Comparison of ENCODE assay signal across 8 mouse cellular contexts in genomic region chr4:83794315-83794922, GRCm38 (mm10).
DNase-seq lines count a peak whose midpoint lies in the region; ATAC-seq and TF ChIP-seq lines count a peak whose summit lies in the region.

No protein-coding gene starts in this region.

- peaks cover 8% of the 10 kb centered on the region; the same call in 1 of the 2 replicates for H3K4me1 ChIP-seq in heart, embryonic 13.5 days
- H3K4me1 ChIP-seq in heart, embryonic 11.5 days (ENCODE audit: control insufficient read depth, insufficient read depth, low read length), result no peaks in the 10 kb centered on the region
- H3K4me1 ChIP-seq in cerebellum, adult 2 months (ENCODE audit: control insufficient read depth, insufficient read depth, low read length), result no peaks in the 10 kb centered on the region
- no peaks in the 10 kb centered on the region for H3K4me1 ChIP-seq in forebrain, postnatal 0 days (ENCODE audit: insufficient read depth)
- H3K4me1 ChIP-seq in intestine, embryonic 15.5 days (replicated peaks), result no peaks in the 10 kb centered on the region
- H3K4me1 ChIP-seq in midbrain, embryonic 16.5 days (ENCODE audit: control insufficient read depth, insufficient read depth, low read length), result peaks cover 9% of the 10 kb centered on the region

- no peak for ATAC-seq in heart, embryonic 13.5 days (ENCODE audit: extremely low read depth, insufficient number of reproducible peaks, low FRiP score, low TSS enrichment)
- ATAC-seq in heart, embryonic 11.5 days (replicated peaks; ENCODE audit: insufficient number of reproducible peaks, low FRiP score, low TSS enrichment), result no peak
- peak; percentile 85 for ATAC-seq in forebrain, postnatal 0 days
- peak; percentile 67; the same call in 1 of the 2 replicates for ATAC-seq in intestine, embryonic 15.5 days
- peak; percentile 85 for ATAC-seq in midbrain, embryonic 16.5 days

- intact Hi-C loops in left cerebral cortex, postnatal 10 days (cut with DNase I), result loop anchor here (10.0 kb wide), 1 partner anchor 270 kb away; no protein-coding TSS in a partner anchor

- no peak overlapping the region for H3K4me3 ChIP-seq in heart, embryonic 13.5 days
- H3K4me3 ChIP-seq in heart, embryonic 11.5 days (ENCODE audit: low read depth, low read length), result no peak overlapping the region
- no peak overlapping the region for H3K4me3 ChIP-seq in cerebellum, adult 2 months (replicated peaks; ENCODE audit: insufficient read depth, low read depth, low read length)
- no peak overlapping the region for H3K4me3 ChIP-seq in forebrain, postnatal 0 days (ENCODE audit: low read depth, low read length)
- H3K4me3 ChIP-seq in intestine, embryonic 15.5 days (replicated peaks), result no peak overlapping the region
- no peak overlapping the region for H3K4me3 ChIP-seq in midbrain, embryonic 16.5 days (ENCODE audit: low read depth, low read length)

- peak; percentile 66; the same call in 1 of the 2 replicates for TF ChIP-seq CTCF in cerebellum, adult 2 months (IDR thresholded peaks at IDR 0.05; ENCODE audit: borderline replicate concordance, insufficient read depth, low read depth, low read length)
- TF ChIP-seq CTCF in forebrain, postnatal 0 days (IDR thresholded peaks at IDR 0.05; ENCODE audit: low read depth), result peak; percentile 89

- H3K27ac ChIP-seq in heart, embryonic 13.5 days (replicated peaks), result no peak overlapping the region
- H3K27ac ChIP-seq in heart, embryonic 11.5 days (ENCODE audit: low read depth, low read length), result no peak overlapping the region
- no peak overlapping the region for H3K27ac ChIP-seq in cerebellum, adult 2 months (ENCODE audit: insufficient read depth, low read length)
- no peak overlapping the region for H3K27ac ChIP-seq in forebrain, postnatal 0 days (ENCODE audit: low read depth, low read length)
- no peak overlapping the region for H3K27ac ChIP-seq in intestine, embryonic 15.5 days
- peak overlapping the region; percentile 5; the same call in 1 of the 2 replicates for H3K27ac ChIP-seq in midbrain, embryonic 16.5 days (ENCODE audit: low read length)

- H3K4me2 ChIP-seq in heart, embryonic 13.5 days, result 0 out of 2 replicates have a peak overlapping the region, but pooled peaks have one; percentile 13
- H3K4me2 ChIP-seq in heart, embryonic 11.5 days, result no peak overlapping the region
- peak overlapping the region; percentile 13 for H3K4me2 ChIP-seq in forebrain, postnatal 0 days (ENCODE audit: low read depth)
- H3K4me2 ChIP-seq in intestine, embryonic 15.5 days (replicated peaks), result no peak overlapping the region
- peak overlapping the region; percentile 40 for H3K4me2 ChIP-seq in midbrain, embryonic 16.5 days (ENCODE audit: low read length)

- no peaks in the 10 kb centered on the region for H3K36me3 ChIP-seq in heart, embryonic 13.5 days
- H3K36me3 ChIP-seq in heart, embryonic 11.5 days (ENCODE audit: control insufficient read depth, insufficient read depth, low read length), result no peaks in the 10 kb centered on the region
- no peaks in the 10 kb centered on the region for H3K36me3 ChIP-seq in forebrain, postnatal 0 days (ENCODE audit: insufficient read depth)
- H3K36me3 ChIP-seq in intestine, embryonic 15.5 days, result no peaks in the 10 kb centered on the region
- H3K36me3 ChIP-seq in midbrain, embryonic 16.5 days (ENCODE audit: control insufficient read depth, insufficient read depth, low read length), result no peaks in the 10 kb centered on the region

- no peak for TF ChIP-seq POLR2A in cerebellum, adult 2 months (IDR thresholded peaks at IDR 0.05; ENCODE audit: borderline replicate concordance, insufficient read depth, low read length)

- 31% methylated on average over 9 of the region's 9 CpGs for WGBS in heart, embryonic 13.5 days
- WGBS in heart, embryonic 11.5 days (ENCODE audit: insufficient replicate concordance), result 32% methylated on average over 9 of the region's 9 CpGs
- 18% methylated on average over 9 of the region's 9 CpGs for WGBS in cerebellum, adult 2 months
- WGBS in forebrain, postnatal 0 days, result 7% methylated on average over 9 of the region's 9 CpGs
- WGBS in intestine, embryonic 15.5 days, result 22% methylated on average over 9 of the region's 9 CpGs
- 9% methylated on average over 9 of the region's 9 CpGs for WGBS in midbrain, embryonic 16.5 days

- H3K9ac ChIP-seq in heart, embryonic 13.5 days, result no peak overlapping the region
- no peak overlapping the region for H3K9ac ChIP-seq in heart, embryonic 11.5 days (ENCODE audit: low read depth, low read length)
- H3K9ac ChIP-seq in forebrain, postnatal 0 days, result no peak overlapping the region; the same call in 1 of the 2 replicates
- no peak overlapping the region for H3K9ac ChIP-seq in intestine, embryonic 15.5 days
- H3K9ac ChIP-seq in midbrain, embryonic 16.5 days (ENCODE audit: low read depth, low read length), result no peak overlapping the region

- DNase-seq in cerebellum, adult 2 months, result peak; percentile 31 to 38
- peak; percentile 88 for DNase-seq in forebrain, postnatal 0 days
- peak; percentile 45 to 71 for DNase-seq in left cerebral cortex, postnatal 10 days (ENCODE audit: extremely low spot score in 1 of 2, low spot score in 2 of 2)
- peak; percentile 65 for DNase-seq in testis, postnatal 10 days (ENCODE audit: low spot score)

- H3K9me3 ChIP-seq in heart, embryonic 13.5 days, result no peaks in the 10 kb centered on the region
- H3K9me3 ChIP-seq in heart, embryonic 11.5 days (replicated peaks; ENCODE audit: control insufficient read depth, low read length), result no peaks in the 10 kb centered on the region
- no peaks in the 10 kb centered on the region for H3K9me3 ChIP-seq in forebrain, postnatal 0 days (ENCODE audit: low read length)
- H3K9me3 ChIP-seq in intestine, embryonic 15.5 days, result no peaks in the 10 kb centered on the region
- H3K9me3 ChIP-seq in midbrain, embryonic 16.5 days (replicated peaks; ENCODE audit: control insufficient read depth, low read length, poor library complexity, severe bottlenecking), result no peaks in the 10 kb centered on the region

- peaks cover 5% of the 10 kb centered on the region for H3K27me3 ChIP-seq in heart, embryonic 13.5 days (replicated peaks)
- H3K27me3 ChIP-seq in heart, embryonic 11.5 days (ENCODE audit: control insufficient read depth, insufficient read depth, low read length), result no peaks in the 10 kb centered on the region; the same call in 1 of the 2 replicates
- no peaks in the 10 kb centered on the region for H3K27me3 ChIP-seq in cerebellum, adult 2 months (ENCODE audit: control insufficient read depth, insufficient read depth, low read length)
- H3K27me3 ChIP-seq in forebrain, postnatal 0 days (ENCODE audit: insufficient read depth, low read length), result no peaks in the 10 kb centered on the region
- no peaks in the 10 kb centered on the region for H3K27me3 ChIP-seq in intestine, embryonic 15.5 days (replicated peaks)
- no peaks in the 10 kb centered on the region for H3K27me3 ChIP-seq in midbrain, embryonic 16.5 days (ENCODE audit: control insufficient read depth, insufficient read depth, low read depth, low read length)

Comparison
In these comparisons a context has a peak if more than half of its experiments do, and no peak if none do; other contexts are left out.
1. H3K4me2 ChIP-seq: peak in heart, embryonic 13.5 days (single experiment), forebrain, postnatal 0 days (single experiment) and midbrain, embryonic 16.5 days (single experiment); none in heart, embryonic 11.5 days (single experiment) and intestine, embryonic 15.5 days (single experiment).
2. ATAC-seq: peak in forebrain, postnatal 0 days (single experiment), intestine, embryonic 15.5 days (single experiment) and midbrain, embryonic 16.5 days (single experiment); none in heart, embryonic 13.5 days (single experiment) and heart, embryonic 11.5 days (single experiment).
3. DNase-seq: peak in every context shown above with its lines; median percentile 88 in forebrain, postnatal 0 days; 65 in testis, postnatal 10 days; 58 in left cerebral cortex, postnatal 10 days; 34 in cerebellum, adult 2 months.